Mouse (Mus musculus): ENCODE measurements around the gene Neurog3. TPM values are rescaled to one million over a fixed set of nuclear protein-coding genes. Genes with fewer than 3 reads are reported as not detected.
A peak's percentile ranks its signal among the peaks of the same experiment; 100 is the strongest.

Neurog3 gene
- polyA plus RNA-seq, 1 experiment from 2014 or later, result 8.3 TPM

DNA sequence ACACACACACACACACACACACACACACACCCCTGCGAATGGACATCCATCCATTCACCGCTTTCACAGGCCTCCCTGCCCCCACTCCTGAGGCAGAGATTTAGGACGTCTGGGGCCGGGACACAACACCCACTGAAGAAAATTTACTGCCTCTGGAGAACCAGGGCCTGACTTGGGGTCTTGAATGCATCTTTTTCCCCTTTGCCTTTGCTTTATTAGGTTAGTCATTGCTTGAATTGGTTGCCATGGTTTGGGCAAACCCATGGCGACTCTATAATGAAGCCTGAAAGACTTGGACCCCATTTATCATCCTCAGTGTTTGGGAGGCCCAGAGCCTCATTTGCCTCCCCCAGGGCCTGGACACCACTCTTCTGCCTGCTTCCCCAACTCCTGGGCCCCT is 13.1 kb downstream of the Neurog3 start:
- no peak overlapping the region for H3K4me2 ChIP-seq
- H3K27me3 ChIP-seq (replicated peaks), result no peaks in the 10 kb centered on the region
- H3K4me3 ChIP-seq (replicated peaks), result no peak overlapping the region
- 54% methylated on average over 5 of the region's 5 CpGs for WGBS
- no peak overlapping the region for H3K9ac ChIP-seq
- no peaks in the 10 kb centered on the region for H3K4me1 ChIP-seq
- no peak overlapping the region for H3K27ac ChIP-seq
- ATAC-seq (ENCODE audit: insufficient read depth, low FRiP score, low read depth), result no peak
- H3K9me3 ChIP-seq, result no peaks in the 10 kb centered on the region
- no peaks in the 10 kb centered on the region for H3K36me3 ChIP-seq

- WGBS, result 61% methylated on average over 12 of the region's 12 CpGs
- ATAC-seq (ENCODE audit: insufficient read depth, low FRiP score, low read depth), result no peak
- Histone ChIP-seq H3K4me2 (no peak overlapping the region), H3K27ac (no peak overlapping the region), H3K36me3 (no peaks in the 10 kb centered on the region), H3K9me3 (no peaks in the 10 kb centered on the region), H3K9ac (no peak overlapping the region), H3K4me3 (replicated peaks) (no peak overlapping the region), H3K4me1 (no peaks in the 10 kb centered on the region), H3K27me3 (replicated peaks) (no peaks in the 10 kb centered on the region)
Observed at GRCm38 (mm10) chr10:62147466-62148248, 14.8 kb downstream of the Neurog3 start.

DNA sequence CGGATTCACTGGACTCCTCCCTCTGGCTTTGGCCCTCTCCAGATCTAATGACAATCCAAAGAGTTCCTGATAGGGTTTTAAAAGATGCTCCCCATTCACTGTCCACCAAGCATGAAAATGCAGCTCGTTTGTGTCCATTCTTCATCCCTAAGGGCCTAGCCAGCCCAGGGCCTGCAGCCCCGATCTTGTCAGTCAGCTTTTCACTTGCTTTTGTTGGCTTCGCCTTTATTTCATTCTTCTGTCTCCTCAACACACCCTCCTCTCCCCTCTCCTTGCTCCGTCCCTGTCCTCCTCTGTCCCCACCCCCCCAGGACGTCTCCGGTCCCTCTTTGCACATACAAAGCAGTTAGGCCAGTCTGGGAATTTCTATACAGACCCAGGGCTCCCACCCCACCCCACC is 17.0 kb downstream of the Neurog3 start:
- Histone ChIP-seq H3K36me3 (no peaks in the 10 kb centered on the region), H3K4me2 (no peak overlapping the region), H3K9me3 (no peaks in the 10 kb centered on the region), H3K4me3 (replicated peaks) (no peak overlapping the region), H3K27me3 (replicated peaks) (no peaks in the 10 kb centered on the region), H3K27ac (no peak overlapping the region), H3K4me1 (no peaks in the 10 kb centered on the region), H3K9ac (no peak overlapping the region)
- 53% methylated on average over 7 of the region's 7 CpGs for WGBS
- ATAC-seq (ENCODE audit: insufficient read depth, low FRiP score, low read depth), result no peak

GRCm38 (mm10) chr10:62162410-62162809 is 29.5 kb downstream of the Neurog3 start:
- H3K9me3 ChIP-seq, result no peaks in the 10 kb centered on the region
- H3K9ac ChIP-seq, result no peak overlapping the region
- 47% methylated on average over 10 of the region's 10 CpGs for WGBS
- no peaks in the 10 kb centered on the region for H3K4me1 ChIP-seq
- H3K27ac ChIP-seq, result no peak overlapping the region
- no peak overlapping the region for H3K4me3 ChIP-seq (replicated peaks)
- ATAC-seq (ENCODE audit: insufficient read depth, low FRiP score, low read depth), result no peak
- H3K36me3 ChIP-seq, result no peaks in the 10 kb centered on the region
- no peak overlapping the region for H3K4me2 ChIP-seq
- H3K27me3 ChIP-seq (replicated peaks), result no peaks in the 10 kb centered on the region

GRCm38 (mm10) chr10:62172841-62173553 is 40.1 kb downstream of the Neurog3 start:
- H3K4me1 ChIP-seq, result 0 out of 2 replicates have a peak, but pooled peaks cover 7% of the 10 kb centered on the region
- no peaks in the 10 kb centered on the region for H3K9me3 ChIP-seq
- H3K27ac ChIP-seq, result no peak overlapping the region
- H3K36me3 ChIP-seq, result no peaks in the 10 kb centered on the region
- WGBS, result 10% methylated on average over 9 of the region's 9 CpGs
- no peak overlapping the region for H3K4me3 ChIP-seq (replicated peaks)
- H3K27me3 ChIP-seq (replicated peaks), result no peaks in the 10 kb centered on the region
- no peak overlapping the region for H3K9ac ChIP-seq
- no peak overlapping the region for H3K4me2 ChIP-seq
- ATAC-seq (ENCODE audit: insufficient read depth, low FRiP score, low read depth), result peak; percentile 31

DNA sequence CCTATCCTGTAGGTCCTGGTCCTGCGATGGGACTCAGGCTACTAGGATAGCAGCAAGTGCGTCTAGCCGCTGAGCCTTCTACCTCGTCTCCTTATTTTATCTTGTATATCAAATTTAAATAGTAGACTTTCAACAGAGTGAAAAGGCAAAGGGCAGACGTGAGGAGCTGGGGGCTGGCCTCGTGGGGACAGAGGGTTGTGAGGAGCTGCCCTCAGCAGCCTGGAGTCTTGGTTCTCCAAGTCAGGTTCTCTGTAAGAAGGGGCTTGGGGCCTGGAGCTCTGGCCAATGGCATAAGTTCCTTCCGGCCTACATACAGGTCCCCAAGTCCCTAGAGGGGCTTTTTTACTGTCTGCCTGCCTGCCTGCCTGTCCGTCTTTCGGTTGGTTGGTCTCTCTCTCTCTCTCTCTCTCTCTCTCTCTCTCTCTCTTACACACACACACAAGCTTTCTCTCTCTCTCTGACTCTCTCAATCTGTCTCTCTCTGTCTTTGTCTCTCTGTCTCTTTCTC is 41.1 kb downstream of the Neurog3 start:
- H3K4me3 ChIP-seq (replicated peaks), result no peak overlapping the region
- no peak overlapping the region for H3K4me2 ChIP-seq
- ATAC-seq (ENCODE audit: insufficient read depth, low FRiP score, low read depth), result no peak
- no peak overlapping the region for H3K9ac ChIP-seq
- H3K9me3 ChIP-seq, result no peaks in the 10 kb centered on the region
- 0 out of 2 replicates have a peak, but pooled peaks cover 7% of the 10 kb centered on the region for H3K4me1 ChIP-seq
- H3K36me3 ChIP-seq, result no peaks in the 10 kb centered on the region
- WGBS, result 38% methylated on average over 9 of the region's 9 CpGs
- no peaks in the 10 kb centered on the region for H3K27me3 ChIP-seq (replicated peaks)
- no peak overlapping the region for H3K27ac ChIP-seq

GRCm38 (mm10) chr10:62174533-62175313 is 41.8 kb downstream of the Neurog3 start:
- no peak for ATAC-seq (ENCODE audit: insufficient read depth, low FRiP score, low read depth)
- no peak overlapping the region for H3K9ac ChIP-seq
- 52% methylated on average over 15 of the region's 15 CpGs for WGBS
- H3K36me3 ChIP-seq, result no peaks in the 10 kb centered on the region
- H3K27ac ChIP-seq, result no peak overlapping the region
- 0 out of 2 replicates have a peak, but pooled peaks cover 7% of the 10 kb centered on the region for H3K4me1 ChIP-seq
- H3K27me3 ChIP-seq (replicated peaks), result no peaks in the 10 kb centered on the region
- no peak overlapping the region for H3K4me3 ChIP-seq (replicated peaks)
- H3K9me3 ChIP-seq, result no peaks in the 10 kb centered on the region
- no peak overlapping the region for H3K4me2 ChIP-seq

- Histone ChIP-seq H3K4me3 (replicated peaks) (no peak overlapping the region), H3K4me2 (no peak overlapping the region), H3K9ac (no peak overlapping the region), H3K27me3 (replicated peaks) (no peaks in the 10 kb centered on the region), H3K4me1 (no peaks in the 10 kb centered on the region), H3K9me3 (no peaks in the 10 kb centered on the region), H3K27ac (no peak overlapping the region), H3K36me3 (no peaks in the 10 kb centered on the region)
- no peak for ATAC-seq (ENCODE audit: insufficient read depth, low FRiP score, low read depth)
- WGBS, result 87% methylated on average over 3 of the region's 3 CpGs
Observed at GRCm38 (mm10) chr10:62179944-62180343, 47.1 kb downstream of the Neurog3 start.

DNA sequence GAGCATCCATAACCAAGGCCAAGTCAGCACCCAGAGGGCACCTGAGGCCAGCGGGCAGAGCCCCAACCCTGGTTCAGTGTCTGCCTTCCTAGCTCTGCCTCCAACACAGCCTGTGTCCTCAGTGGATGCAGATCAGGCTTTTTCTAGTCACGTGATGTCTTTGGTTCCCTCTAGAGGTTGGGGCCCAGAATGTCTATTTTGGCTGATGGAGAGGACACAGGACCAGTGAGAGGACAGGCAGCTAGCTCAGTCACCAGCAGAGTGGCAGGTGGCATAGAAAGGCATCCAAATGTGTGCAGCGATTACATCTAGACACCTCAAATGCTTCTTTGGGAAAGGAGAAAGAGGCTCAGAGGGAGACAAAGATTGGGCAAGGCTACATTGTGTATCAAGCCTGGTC is 48.8 kb downstream of the Neurog3 start:
- Histone ChIP-seq H3K27me3 (replicated peaks) (no peaks in the 10 kb centered on the region), H3K4me2 (no peak overlapping the region), H3K4me1 (no peaks in the 10 kb centered on the region), H3K27ac (no peak overlapping the region), H3K9me3 (no peaks in the 10 kb centered on the region), H3K4me3 (replicated peaks) (no peak overlapping the region), H3K9ac (no peak overlapping the region), H3K36me3 (no peaks in the 10 kb centered on the region)
- 49% methylated on average over 3 of the region's 3 CpGs for WGBS
- ATAC-seq (ENCODE audit: insufficient read depth, low FRiP score, low read depth), result no peak

GRCm38 (mm10) chr10:62182471-62183014 is 49.7 kb downstream of the Neurog3 start:
- no peaks in the 10 kb centered on the region for H3K4me1 ChIP-seq
- H3K36me3 ChIP-seq, result no peaks in the 10 kb centered on the region
- H3K9ac ChIP-seq, result no peak overlapping the region
- H3K9me3 ChIP-seq, result no peaks in the 10 kb centered on the region
- no peak for ATAC-seq (ENCODE audit: insufficient read depth, low FRiP score, low read depth)
- no peaks in the 10 kb centered on the region for H3K27me3 ChIP-seq (replicated peaks)
- H3K4me2 ChIP-seq, result no peak overlapping the region
- H3K27ac ChIP-seq, result no peak overlapping the region
- 74% methylated on average over 6 of the region's 6 CpGs for WGBS
- H3K4me3 ChIP-seq (replicated peaks), result no peak overlapping the region

- H3K36me3 ChIP-seq, result no peaks in the 10 kb centered on the region
- no peak overlapping the region for H3K27ac ChIP-seq
- no peak overlapping the region for H3K4me2 ChIP-seq
- no peaks in the 10 kb centered on the region for H3K9me3 ChIP-seq
- no peak overlapping the region for H3K9ac ChIP-seq
- H3K27me3 ChIP-seq (replicated peaks), result no peaks in the 10 kb centered on the region
- no peaks in the 10 kb centered on the region for H3K4me1 ChIP-seq
- no peak overlapping the region for H3K4me3 ChIP-seq (replicated peaks)
- under 1% methylated on average over 10 of the region's 10 CpGs for whole genome bisulfite sequencing
- 0 out of 2 replicates have a peak, but pooled peaks have one; percentile 39 for ATAC-seq (ENCODE audit: insufficient read depth, low FRiP score, low read depth)
Observed at GRCm38 (mm10) chr10:62183053-62183452, 50.2 kb downstream of the Neurog3 start.

Measured in stomach, embryonic 15.5 days (tissue).